Mouse (Mus musculus): ENCODE measurements around the gene Atp8a1. TPM values are rescaled to one million over a fixed set of nuclear protein-coding genes. Genes with fewer than 3 reads are reported as not detected.

Atp8a1 gene
- total and polyA plus RNA-seq, 3 experiments = 4.4 to 11.2 (median 5.5) TPM

GRCm38 (mm10) chr5:67574039-67574438 is 273.2 kb downstream of the Atp8a1 start:
- H3K4me3 ChIP-seq (replicated peaks in 1 of 3; ENCODE audit: low read depth in 2 of 3, low read length in 2 of 3, poor library complexity in 1 of 3) = no peak overlapping the region
- H3K4me1 ChIP-seq (ENCODE audit: control insufficient read depth in 1 of 2, insufficient read depth in 2 of 2) = peaks cover 5 to 11% of the 10 kb centered on the region in 2 experiments
- H3K9ac ChIP-seq (ENCODE audit: insufficient read depth, low read depth) = no peak overlapping the region
- dilution Hi-C loops (cut with MboI; ENCODE audit: extremely low pct_ligation_motif_present, extremely low pct_unique_long_range_greater_than_20kb, low sequenced_read_pairs) = no loop called here
- in situ Hi-C loops (cut with MboI; ENCODE audit: low pct_ligation_motif_present, low pct_unique_long_range_greater_than_20kb, low sequenced_read_pairs) = no loop called here
- H3K27me3 ChIP-seq (replicated peaks) = no peaks in the 10 kb centered on the region
- H3K36me3 ChIP-seq (replicated peaks in 1 of 2; ENCODE audit: control insufficient read depth in 1 of 2, insufficient read depth in 1 of 2, low read length in 1 of 2) = no peaks in the 10 kb centered on the region
- no peaks in the 10 kb centered on the region for H3K9me3 ChIP-seq (replicated peaks; ENCODE audit: low read length)
- DNase-seq (ENCODE audit: extremely low read depth) = no peak
- H3K27ac ChIP-seq (ENCODE audit: insufficient read depth, low read depth) = no peak overlapping the region
- TF ChIP-seq MEF2A (IDR thresholded peaks at IDR 0.05; ENCODE audit: borderline replicate concordance, low read depth, low read length) (no peak), CHD2 (IDR thresholded peaks at IDR 0.05; ENCODE audit: low read length) (no peak), TCF12 (IDR thresholded peaks at IDR 0.05; ENCODE audit: low read depth, low read length) (no peak), NRF1 (IDR thresholded peaks at IDR 0.05; ENCODE audit: low read depth, low read length) (no peak), ZC3H11A (IDR thresholded peaks at IDR 0.05; ENCODE audit: low read depth, low read length) (no peak), MXI1 (IDR thresholded peaks at IDR 0.05; ENCODE audit: low read depth, low read length) (no peak), MAZ (IDR thresholded peaks at IDR 0.05; ENCODE audit: low read depth, low read length) (no peak), ZNF384 (IDR thresholded peaks at IDR 0.05; ENCODE audit: low read depth, low read length) (no peak), MAFK (IDR thresholded peaks at IDR 0.05; ENCODE audit: insufficient replicate concordance, low read length) (no peak), KAT2A (IDR thresholded peaks at IDR 0.05; ENCODE audit: insufficient replicate concordance, low read length) (no peak), MAX (IDR thresholded peaks at IDR 0.05; ENCODE audit: low read length) (no peak)
- no peaks in the 10 kb centered on the region for H3K79me2 ChIP-seq (replicated peaks; ENCODE audit: control insufficient read depth, extremely low read depth, insufficient read depth, poor library complexity, severe bottlenecking)
- no peak overlapping the region for H3K4me2 ChIP-seq (ENCODE audit: insufficient read depth, low read depth, poor library complexity, severe bottlenecking)

GRCm38 (mm10) chr5:67572552-67573155 is 274.6 kb downstream of the Atp8a1 start:
- H3K4me3 ChIP-seq (replicated peaks in 1 of 3; ENCODE audit: low read depth in 2 of 3, low read length in 2 of 3, poor library complexity in 1 of 3) = no peak overlapping the region
- H3K4me2 ChIP-seq (ENCODE audit: insufficient read depth, low read depth, poor library complexity, severe bottlenecking) = no peak overlapping the region
- dilution Hi-C loops (cut with MboI; ENCODE audit: extremely low pct_ligation_motif_present, extremely low pct_unique_long_range_greater_than_20kb, low sequenced_read_pairs) (no loop called here), in situ Hi-C loops (cut with MboI; ENCODE audit: low pct_ligation_motif_present, low pct_unique_long_range_greater_than_20kb, low sequenced_read_pairs) (no loop called here)
- H3K27me3 ChIP-seq (replicated peaks) = no peaks in the 10 kb centered on the region
- H3K9ac ChIP-seq (ENCODE audit: insufficient read depth, low read depth) = no peak overlapping the region
- H3K9me3 ChIP-seq (replicated peaks; ENCODE audit: low read length) = no peaks in the 10 kb centered on the region
- TF ChIP-seq TCF12 (IDR thresholded peaks at IDR 0.05; ENCODE audit: low read depth, low read length) = no peak
- no peak for TF ChIP-seq NRF1 (IDR thresholded peaks at IDR 0.05; ENCODE audit: low read depth, low read length)
- no peak for TF ChIP-seq EP300 (IDR thresholded peaks at IDR 0.05; ENCODE audit: low read length)
- no peak for TF ChIP-seq JUN (IDR thresholded peaks at IDR 0.05; ENCODE audit: insufficient read depth, low read depth, low read length)
- TF ChIP-seq ETS1 (conservative IDR thresholded peaks at IDR 0.05; ENCODE audit: low read depth, low read length) = no peak
- no peak for TF ChIP-seq MAFK (IDR thresholded peaks at IDR 0.05; ENCODE audit: insufficient replicate concordance, low read length)
- TF ChIP-seq ZKSCAN1 (IDR thresholded peaks at IDR 0.05; ENCODE audit: borderline replicate concordance, low read depth, low read length) = no peak
- no peak for TF ChIP-seq ZNF384 (IDR thresholded peaks at IDR 0.05; ENCODE audit: low read depth, low read length)
- no peak for TF ChIP-seq MAX (IDR thresholded peaks at IDR 0.05; ENCODE audit: low read length)
- TF ChIP-seq ZC3H11A (IDR thresholded peaks at IDR 0.05; ENCODE audit: low read depth, low read length) = no peak
- TF ChIP-seq GABPA (IDR thresholded peaks at IDR 0.05; ENCODE audit: insufficient replicate concordance, low read depth, low read length) = no peak
- TF ChIP-seq CTCF (conservative IDR thresholded peaks at IDR 0.05 in 1 of 2, IDR thresholded peaks at IDR 0.05 in 1 of 2; ENCODE audit: low read depth in 2 of 2, low read length in 2 of 2) = no peak
- TF ChIP-seq E2F4 (IDR thresholded peaks at IDR 0.05; ENCODE audit: insufficient replicate concordance, low read depth, low read length) = no peak
- TF ChIP-seq CHD2 (IDR thresholded peaks at IDR 0.05; ENCODE audit: low read length) = no peak
- TF ChIP-seq MYC (IDR thresholded peaks at IDR 0.05; ENCODE audit: low read depth, low read length) = no peak
- no peaks in the 10 kb centered on the region for H3K36me3 ChIP-seq (replicated peaks in 1 of 2; ENCODE audit: control insufficient read depth in 1 of 2, insufficient read depth in 1 of 2, low read length in 1 of 2)
- no peaks in the 10 kb centered on the region for H3K79me2 ChIP-seq (replicated peaks; ENCODE audit: control insufficient read depth, extremely low read depth, insufficient read depth, poor library complexity, severe bottlenecking)
- no peak overlapping the region for H3K27ac ChIP-seq (ENCODE audit: insufficient read depth, low read depth)
- H3K4me1 ChIP-seq (ENCODE audit: control insufficient read depth in 1 of 2, insufficient read depth in 2 of 2) = no peaks in the 10 kb centered on the region
- no peak for DNase-seq (ENCODE audit: extremely low read depth)

Other genes with a start within 250 kb of the Atp8a1 start
- gene Shisa3, start 239.6 kb downstream of the Atp8a1 start, total RNA-seq (2012; rRNA removed) = not detected in 2 replicates
- not detected in 2 replicates for gene Shisa3, start 239.6 kb downstream of the Atp8a1 start, total RNA-seq (2014; rRNA removed)
- not detected in 2 replicates for gene Shisa3, start 239.6 kb downstream of the Atp8a1 start, polyA plus RNA-seq (2012; ENCODE audit: insufficient read length, low read depth)
- not detected in 2 replicates for gene Gm5108, start 94.2 kb upstream of the Atp8a1 start, total RNA-seq (2012; rRNA removed)
- gene Gm5108, start 94.2 kb upstream of the Atp8a1 start, total RNA-seq (2014; rRNA removed) = not detected in 2 replicates
- not detected in 2 replicates for gene Gm5108, start 94.2 kb upstream of the Atp8a1 start, polyA plus RNA-seq (2012; ENCODE audit: insufficient read length, low read depth)
- not detected in 2 replicates for gene Gm21905, start 99.0 kb upstream of the Atp8a1 start, total RNA-seq (2012; rRNA removed)
- not detected in 2 replicates for gene Gm21905, start 99.0 kb upstream of the Atp8a1 start, total RNA-seq (2014; rRNA removed)
- not detected in 2 replicates for gene Gm21905, start 99.0 kb upstream of the Atp8a1 start, polyA plus RNA-seq (2012; ENCODE audit: insufficient read length, low read depth)
- gene Grxcr1, start 184.4 kb upstream of the Atp8a1 start, total RNA-seq (2012; rRNA removed) = not detected in 2 replicates
- gene Grxcr1, start 184.4 kb upstream of the Atp8a1 start, total RNA-seq (2014; rRNA removed) = not detected in 2 replicates
- not detected in 2 replicates for gene Grxcr1, start 184.4 kb upstream of the Atp8a1 start, polyA plus RNA-seq (2012; ENCODE audit: insufficient read length, low read depth)

Data from CH12.LX (cell line).